Mouse (Mus musculus) embryonic fibroblast, embryonic 13.5 days (primary cell): ENCODE data around the gene Tanc1.

Experiments used
- CTCF ChIP-seq: IDR thresholded peaks from 2 replicates; pipeline ENCODE4 v1.5.1; 2011; ENCODE audit warnings: mild to moderate bottlenecking, control low read depth, low read length, moderate library complexity, borderline replicate concordance; ENCODE audit not compliant: insufficient read depth
- POLR2A ChIP-seq: IDR thresholded peaks from 2 replicates; pipeline ENCODE4 v1.6.1; 2011; ENCODE audit warnings: low read depth, mild to moderate bottlenecking, control low read depth, low read length, moderate library complexity

- TF ChIP-seq CTCF, result no peak
- TF ChIP-seq POLR2A, result no peak
Observed at GRCm38 (mm10) chr2:59839755-59840154, 227.9 kb downstream of the Tanc1 start.
